Mouse (Mus musculus) layer of hippocampus, postnatal 14 days (tissue): ENCODE results near the gene Ppbp. TPM values are rescaled to one million over a fixed set of nuclear protein-coding genes. Genes with fewer than 3 reads are reported as not detected.
"Not testable (repeated sequence)": the region's sequence is repeated elsewhere in the genome, so short reads cannot be mapped to it uniquely, and the experiment has no call there.

Experiments
- DNase-seq, 2 experiments: peaks; one replicate each; pipeline ENCODE4 v3.0.0; 2021 to 2022; ENCODE audit warnings: low spot score in 2 of 2, mixed read lengths in 1 of 2
- microRNA-seq, 2 experiments: library from miRNA; unstranded; fragments of <30 nt; microRNA quantifications; one replicate each; pipeline ENCODE4 v1.2.0; 2021
- total RNA-seq, 2 experiments: library from RNA; stranded (reverse); gene quantifications; 2 replicates each; pipeline ENCODE4 v1.2.3; 2021

Gene Ppbp
- total RNA-seq, 2 experiments from 2014 or later, result not detected

GRCm38 (mm10) chr5:90785659-90786588 is 17.6 kb downstream of the Ppbp start, which contains the start of gene Cxcl3:
Gene Cxcl3, plus strand, starts transcription at chr5:90786103.
- DNase-seq, result no peak

- no peak for DNase-seq
These were observed 19.8 kb downstream of the Ppbp start for GRCm38 (mm10) chr5:90788114-90788513.

- no peak for DNase-seq
These were observed 21.2 kb downstream of the Ppbp start for GRCm38 (mm10) chr5:90789306-90790073.

GRCm38 (mm10) chr5:90790074-90790502 is 21.8 kb downstream of the Ppbp start:
- no peak for DNase-seq

- DNase-seq, result no peak
These were observed 25.9 kb downstream of the Ppbp start, which contains the start of gene Cxcl15 for GRCm38 (mm10) chr5:90794195-90794625. Gene Cxcl15, plus strand, starts transcription at chr5:90794534.

- DNase-seq, result not testable (repeated sequence)
These were observed 27.1 kb downstream of the Ppbp start for GRCm38 (mm10) chr5:90795392-90795791.

GRCm38 (mm10) chr5:90804574-90804973 is 36.3 kb downstream of the Ppbp start:
- DNase-seq, result no peak

GRCm38 (mm10) chr5:90806050-90806449 is 37.7 kb downstream of the Ppbp start:
- DNase-seq, result no peak

GRCm38 (mm10) chr5:90807176-90807950 is 39.0 kb downstream of the Ppbp start:
- DNase-seq, result no peak

Small RNA genes lying within 50 kb of the gene (microRNA-seq; reads per million reads assigned to microRNA genes)
- 0 reads per million in 2 experiments for gene Gm24322

Other genes starting within 250 kb of the Ppbp start
- not detected for gene Afm, start 249.6 kb upstream of the Ppbp start, total RNA-seq
- gene 5830473C10Rik, start 207.4 kb upstream of the Ppbp start, total RNA-seq, result under 1 TPM in 1 of 2 experiments, not detected in 1; 0.19 TPM
- under 1 TPM; 0.32 to 0.52 TPM for gene Rassf6, start 127.9 kb upstream of the Ppbp start, total RNA-seq
- gene Cxcl5, start 9.2 kb upstream of the Ppbp start, total RNA-seq, result under 1 TPM in 1 of 2 experiments, not detected in 1; 0.35 TPM
- gene Pf4, start 3.9 kb downstream of the Ppbp start, total RNA-seq, result 1 to 10 TPM; 2.3 to 5.0 TPM
- gene Cxcl3, start 17.6 kb downstream of the Ppbp start, total RNA-seq, result not detected
- gene Cxcl15, start 26.0 kb downstream of the Ppbp start, total RNA-seq, result not detected
- under 1 TPM; 0.46 to 0.83 TPM for gene Cxcl1, start 122.7 kb downstream of the Ppbp start, total RNA-seq
- gene Cxcl2, start 135.4 kb downstream of the Ppbp start, total RNA-seq, result not detected
- gene Mthfd2l, start 162.6 kb downstream of the Ppbp start, total RNA-seq, result 10 to 100 TPM; 16.8 to 18.0 TPM